Mouse (Mus musculus) CD4-positive helper T cell, adult 2 months (primary cell): Measurements from ENCODE around the gene Ildr1.

Source experiments
- DNase-seq: peaks from one replicate; pipeline ENCODE4 v3.0.0-alpha.2; 2012; ENCODE audit warnings: low read depth, missing footprints, low spot score

Ildr1 gene

DNA sequence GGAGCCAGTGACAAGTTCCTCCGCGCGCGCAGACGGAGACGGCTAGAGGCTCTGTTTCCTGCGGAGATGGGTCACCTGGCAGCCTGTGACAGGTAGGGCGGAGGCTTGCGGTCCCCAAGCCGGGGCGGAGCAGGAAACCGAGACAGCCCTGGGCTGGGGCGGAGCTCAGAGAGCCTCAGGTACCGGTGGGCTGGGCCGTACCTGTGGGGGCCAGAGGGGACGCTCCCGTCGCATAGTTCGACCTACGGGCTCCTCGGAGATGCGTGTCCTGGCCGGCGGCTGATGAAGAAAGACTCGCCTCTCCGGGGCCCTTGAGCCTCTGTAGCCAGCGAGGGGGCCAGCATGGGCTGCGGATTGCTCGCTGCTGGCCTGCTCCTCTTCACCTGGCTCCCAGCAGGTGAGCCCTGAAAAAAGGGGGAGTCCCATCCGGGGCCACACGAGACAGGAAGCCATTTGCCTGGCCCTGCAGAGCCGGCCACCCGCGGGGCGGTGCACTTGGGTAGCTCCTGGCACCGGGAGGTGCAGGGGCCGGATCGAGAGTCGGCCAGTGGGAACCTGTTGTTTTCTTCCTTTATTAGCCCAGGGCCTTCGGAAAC, at the start of gene Ildr1:
TSS of gene Ildr1 (plus strand) at position 161 of the 596 bp plus-strand sequence.
- DNase-seq, result peak; percentile 82

GRCm38 (mm10) chr16:36645124-36645523, 48.7 kb upstream of the Ildr1 start:
- no peak for DNase-seq

- no peak for DNase-seq
Observed at GRCm38 (mm10) chr16:36649304-36649703, 44.5 kb upstream of the Ildr1 start.

- DNase-seq, result no peak
Observed at GRCm38 (mm10) chr16:36650511-36650910, 43.3 kb upstream of the Ildr1 start.

GRCm38 (mm10) chr16:36651174-36651766, 42.5 kb upstream of the Ildr1 start:
- no peak for DNase-seq

GRCm38 (mm10) chr16:36655199-36655598, 38.6 kb upstream of the Ildr1 start:
- no peak for DNase-seq

- peak; percentile 21 for DNase-seq
Observed at GRCm38 (mm10) chr16:36655910-36656309, 37.9 kb upstream of the Ildr1 start.

- DNase-seq, result no peak
Observed at GRCm38 (mm10) chr16:36661330-36661729, 32.4 kb upstream of the Ildr1 start.

DNA sequence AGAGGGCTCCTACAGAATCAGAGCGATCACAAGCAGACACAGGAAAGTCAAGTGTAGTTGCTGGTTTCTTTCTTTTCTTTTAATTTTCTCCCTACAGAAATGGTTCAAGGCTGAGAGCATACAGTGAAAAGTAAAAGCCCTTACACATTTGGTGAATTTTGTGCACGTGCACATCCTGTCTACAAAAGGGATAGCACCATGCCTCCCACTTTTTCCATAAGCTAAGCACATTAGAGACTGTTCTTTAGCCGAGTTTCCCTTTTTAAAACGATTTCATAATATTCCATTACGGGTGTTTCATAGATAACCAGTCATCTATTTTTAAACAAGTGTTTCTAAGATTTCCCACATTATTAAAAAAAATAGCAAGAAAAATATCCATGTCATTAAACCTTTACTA, 30.3 kb upstream of the Ildr1 start:
- no peak for DNase-seq

GRCm38 (mm10) chr16:36665782-36666181, 28.0 kb upstream of the Ildr1 start, which contains the start of gene Cd86:
TSS of gene Cd86 (minus strand) at chr16:36666081.
- DNase-seq, result peak; percentile 40

GRCm38 (mm10) chr16:36666448-36667017, 27.2 kb upstream of the Ildr1 start:
- peak; percentile 75 for DNase-seq

- no peak for DNase-seq
Observed at GRCm38 (mm10) chr16:36670590-36670989, 23.2 kb upstream of the Ildr1 start.

- DNase-seq, result no peak
Observed at GRCm38 (mm10) chr16:36673196-36673595, 20.6 kb upstream of the Ildr1 start.

GRCm38 (mm10) chr16:36674457-36675204, 19.1 kb upstream of the Ildr1 start:
- DNase-seq, result peak; percentile 52

DNA sequence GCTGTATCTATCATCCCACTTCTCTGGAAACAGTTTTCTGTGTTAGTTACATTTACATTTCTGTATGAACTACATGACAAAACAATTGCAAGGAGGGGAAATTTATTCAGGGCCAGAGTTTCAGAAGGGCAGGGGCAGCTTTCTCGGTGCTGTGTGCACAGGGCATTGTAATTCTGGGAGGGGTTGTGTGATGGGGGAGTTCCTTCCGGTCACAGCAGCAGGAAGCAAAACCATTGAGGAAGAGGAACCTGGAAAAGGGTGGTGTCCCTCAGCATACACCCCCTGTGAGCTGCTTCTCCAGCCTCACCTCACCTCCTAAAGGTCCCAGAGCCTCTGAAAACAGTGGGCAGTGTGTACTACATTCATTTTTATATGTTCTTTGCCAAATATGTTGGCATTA, 18.5 kb upstream of the Ildr1 start:
- DNase-seq, result no peak

GRCm38 (mm10) chr16:36675902-36676301, 17.9 kb upstream of the Ildr1 start:
- DNase-seq, result no peak

DNA sequence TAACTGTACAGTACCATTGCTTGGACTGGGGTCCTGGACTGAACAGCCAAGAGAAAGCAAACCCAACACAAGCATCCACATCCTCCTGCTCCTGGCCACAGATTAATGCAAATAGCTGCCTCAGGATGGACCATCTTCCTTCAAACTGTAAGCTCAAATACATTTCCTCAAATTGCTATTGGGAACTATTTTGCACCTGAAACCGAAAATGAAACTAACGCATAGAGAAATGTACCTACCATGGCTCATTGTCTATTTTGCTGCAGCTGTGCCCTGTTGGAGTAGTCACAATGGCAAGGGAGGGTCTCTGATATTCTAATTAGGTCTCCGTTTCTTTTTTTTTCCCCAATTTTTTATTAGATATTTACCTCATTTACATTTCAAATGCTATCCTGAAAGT, 11.9 kb upstream of the Ildr1 start:
- DNase-seq, result peak; percentile 25

GRCm38 (mm10) chr16:36684325-36684918, 9.4 kb upstream of the Ildr1 start:
- DNase-seq, result peak; percentile 68

GRCm38 (mm10) chr16:36688076-36688475, 5.7 kb upstream of the Ildr1 start:
- no peak for DNase-seq

DNA sequence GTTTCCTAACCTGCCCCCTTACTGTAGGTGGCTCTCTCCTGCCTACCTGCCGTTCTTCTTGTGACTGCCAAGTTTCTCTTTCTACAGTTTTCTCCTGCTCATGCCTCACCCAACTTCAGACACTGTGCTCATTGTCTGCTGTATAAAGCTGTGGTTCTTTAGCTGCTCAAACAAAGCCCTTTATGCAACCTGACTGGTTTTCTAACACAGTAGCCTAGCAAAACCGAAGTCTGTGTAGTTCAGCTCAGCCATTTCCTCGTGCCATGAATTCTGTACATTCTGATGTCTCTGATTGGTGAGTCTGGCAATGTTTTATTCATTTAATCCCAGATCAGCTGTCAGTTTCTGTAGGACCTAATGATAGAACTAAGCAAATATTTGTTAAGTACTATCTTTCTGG, 2.3 kb upstream of the Ildr1 start:
- no peak for DNase-seq

GRCm38 (mm10) chr16:36694798-36695290, 1.1 kb downstream of the Ildr1 start:
- DNase-seq, result no peak

DNA sequence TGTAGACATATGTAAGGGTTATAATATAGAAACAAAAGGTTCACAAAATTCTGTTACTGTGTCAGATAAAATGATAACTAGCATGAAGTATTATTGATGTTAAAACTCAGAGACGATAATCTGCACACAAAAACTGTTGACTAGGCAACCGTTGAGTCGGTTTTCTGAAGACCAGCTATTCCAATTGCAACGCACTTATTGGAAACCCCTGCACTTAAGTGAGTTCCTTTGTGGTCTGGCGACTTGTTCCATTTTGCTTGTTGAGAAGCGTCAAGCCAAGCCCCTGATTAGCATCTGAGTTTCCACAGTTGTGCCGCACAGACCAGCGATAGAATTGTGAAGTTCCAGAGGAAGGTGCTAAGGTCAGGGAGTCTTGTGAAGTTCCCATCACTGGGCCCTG, 3.6 kb downstream of the Ildr1 start:
- peak; percentile 18 for DNase-seq
